Mouse (Mus musculus): ENCODE measurements around the gene Myoz2.

DNA sequence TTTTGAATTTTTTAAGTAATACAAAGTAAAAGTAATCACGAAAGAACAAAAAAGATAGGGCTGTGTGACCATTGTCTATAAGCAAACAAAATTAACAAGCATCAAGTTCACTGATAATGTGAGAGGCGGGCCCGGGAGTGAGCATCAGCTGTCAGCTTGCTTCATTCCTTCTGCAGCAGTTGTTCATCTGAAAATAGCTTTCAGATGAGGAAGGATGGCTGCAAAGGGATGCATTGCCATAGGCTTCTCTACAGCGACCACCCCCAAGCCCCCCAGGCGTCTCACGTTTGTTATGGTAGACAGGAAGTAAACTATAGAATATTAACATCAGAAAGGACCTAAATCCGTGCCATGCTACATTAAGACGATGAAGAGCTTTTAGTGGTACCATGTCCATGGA is 1.0 kb downstream of the Myoz2 start:
- TF ChIP-seq POLR2A (IDR thresholded peaks at IDR 0.05; ENCODE audit: borderline replicate concordance, control insufficient read depth, low read depth, low read length) (no peak), CTCF (IDR thresholded peaks at IDR 0.05; ENCODE audit: control insufficient read depth, insufficient read depth, low read length) (no peak)
